8 mouse cellular contexts compared by ENCODE assay signal in the genomic region with DNA sequence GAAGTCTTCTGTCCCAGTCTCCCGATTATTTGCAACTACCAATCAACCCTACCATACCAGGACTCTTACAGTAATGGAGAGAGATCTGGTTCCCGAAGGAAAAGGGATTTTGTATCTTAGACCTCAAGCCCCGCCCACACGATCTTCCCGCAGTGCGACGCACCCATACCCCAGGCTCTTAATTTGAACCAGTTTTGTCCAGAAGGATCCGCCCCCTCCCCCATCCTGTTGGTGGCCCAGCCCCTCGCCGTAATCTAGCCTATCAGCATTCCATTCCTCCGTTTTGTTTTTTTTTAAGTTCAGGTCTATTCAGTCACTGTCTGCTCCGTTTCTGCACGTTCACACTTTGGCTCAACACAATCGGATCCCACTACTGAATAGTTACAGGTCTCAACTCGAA. TPM values are rescaled to one million over a fixed set of nuclear protein-coding genes. Genes with fewer than 3 reads are reported as not detected.
DNase-seq lines count a peak whose midpoint lies in the region; ATAC-seq and TF ChIP-seq lines count a peak whose summit lies in the region.

No protein-coding gene starts in this region.

- ATAC-seq in liver, embryonic 14.5 days (ENCODE audit: insufficient read depth), result peak; percentile 56
- peak; percentile 52; the same call in 1 of the 2 replicates for ATAC-seq in neural tube, embryonic 11.5 days (ENCODE audit: insufficient read depth, low FRiP score, low TSS enrichment)

- no peak for TF ChIP-seq CTCF in liver, embryonic 14.5 days (IDR thresholded peaks at IDR 0.05; ENCODE audit: low read depth)

- peak overlapping the region; percentile 80 to 96 for H3K4me3 ChIP-seq in liver, embryonic 14.5 days (ENCODE audit: insufficient read depth in 1 of 2, low read depth in 2 of 2, low read length in 2 of 2)
- H3K4me3 ChIP-seq in neural tube, embryonic 11.5 days (ENCODE audit: low read depth, low read length), result peak overlapping the region; percentile 74

- H3K9ac ChIP-seq in liver, embryonic 14.5 days (replicated peaks), result peak overlapping the region; percentile 96
- peak overlapping the region; percentile 80 for H3K9ac ChIP-seq in neural tube, embryonic 11.5 days (ENCODE audit: low read length)

- H3K27ac ChIP-seq in liver, embryonic 14.5 days, result peak overlapping the region; percentile 74
- H3K27ac ChIP-seq in neural tube, embryonic 11.5 days (ENCODE audit: low read depth, low read length), result no peak overlapping the region

- H3K9me3 ChIP-seq in liver, embryonic 14.5 days (ENCODE audit: control insufficient read depth, low read length), result no peaks in the 10 kb centered on the region
- H3K9me3 ChIP-seq in neural tube, embryonic 11.5 days (ENCODE audit: control insufficient read depth, low read length), result no peaks in the 10 kb centered on the region

- DNase-seq in spleen, adult 12 weeks (ENCODE audit: low spot score), result peak; percentile 65
- no peak for DNase-seq in spleen, adult 18-20 months
- peak; percentile 68 for DNase-seq in c-Kit-negative CD71-positive TER-119-positive erythroid progenitor cells, embryonic 14.5 days (ENCODE audit: low read depth, low spot score)
- DNase-seq in forelimb bud, embryonic 11.5 days (ENCODE audit: low read depth, low spot score), result peak; percentile 93
- peak; percentile 49 for DNase-seq in kidney, adult 11 months
- DNase-seq in liver, embryonic 14.5 days (ENCODE audit: low read depth in 3 of 3, low spot score in 3 of 3), result peak; percentile 82 to 83 (median 82)
- DNase-seq in neural tube, embryonic 11.5 days (ENCODE audit: low spot score), result peak; percentile 89
- DNase-seq in thymus, postnatal 10 days (ENCODE audit: low spot score in 2 of 2), result peak; percentile 73 to 78

- no peaks in the 10 kb centered on the region for H3K27me3 ChIP-seq in liver, embryonic 14.5 days (ENCODE audit: control insufficient read depth, insufficient read depth, low read length)
- no peaks in the 10 kb centered on the region for H3K27me3 ChIP-seq in neural tube, embryonic 11.5 days (ENCODE audit: control insufficient read depth, insufficient read depth, low read length)

- under 1% methylated on average over 15 of the region's 15 CpGs for WGBS in liver, embryonic 14.5 days (ENCODE audit: insufficient replicate concordance)
- WGBS in neural tube, embryonic 11.5 days, result under 1% methylated on average over 15 of the region's 15 CpGs

- peaks cover 36% of the 10 kb centered on the region for H3K36me3 ChIP-seq in liver, embryonic 14.5 days (replicated peaks; ENCODE audit: control insufficient read depth, insufficient read depth, low read depth)
- H3K36me3 ChIP-seq in neural tube, embryonic 11.5 days (ENCODE audit: control insufficient read depth, insufficient read depth, low read length), result peaks cover 11% of the 10 kb centered on the region

- H3K4me2 ChIP-seq in liver, embryonic 14.5 days (ENCODE audit: low read depth), result peak overlapping the region; percentile 77
- H3K4me2 ChIP-seq in neural tube, embryonic 11.5 days (ENCODE audit: low read depth), result peak overlapping the region; percentile 45

- TF ChIP-seq EP300 in liver, embryonic 14.5 days (IDR thresholded peaks at IDR 0.05; ENCODE audit: low read depth), result 0 out of 2 replicates have a peak, but pooled peaks have one; percentile 25

- H3K4me1 ChIP-seq in liver, embryonic 14.5 days (replicated peaks; ENCODE audit: control insufficient read depth in 2 of 2, insufficient read depth in 2 of 2, low read length in 1 of 2), result peaks cover 16 to 22% of the 10 kb centered on the region in 2 experiments
- H3K4me1 ChIP-seq in neural tube, embryonic 11.5 days (ENCODE audit: control insufficient read depth, insufficient read depth, low read length), result peaks cover 13% of the 10 kb centered on the region

RNA-seq across cellular contexts. Expression of a gene that starts 0.9 kb away (rescaled TPM):
- polyA plus RNA-seq in liver, embryonic 14.5 days (2012; rRNA removed), result 63.8 and 77.0 TPM in 2 replicates
- 104 and 106 TPM in 2 replicates for polyA plus RNA-seq in liver, embryonic 14.5 days (2014; fragmentation: Nextera tagmentation; extraction: Ambion mirVana)
- 154 and 158 TPM in 2 replicates for polyA plus RNA-seq in neural tube, embryonic 11.5 days (2014; fragmentation: Nextera tagmentation; extraction: Ambion mirVana)

RNA-seq across cellular contexts. Expression of a gene that starts 0.9 kb away (rescaled TPM):
- polyA plus RNA-seq in liver, embryonic 14.5 days (2012; rRNA removed), result 12.3 and 15.1 TPM in 2 replicates
- 17.2 and 18.9 TPM in 2 replicates for polyA plus RNA-seq in liver, embryonic 14.5 days (2014; fragmentation: Nextera tagmentation; extraction: Ambion mirVana)
- polyA plus RNA-seq in neural tube, embryonic 11.5 days (2014; fragmentation: Nextera tagmentation; extraction: Ambion mirVana), result 31.8 and 35.8 TPM in 2 replicates

RNA-seq across cellular contexts. Expression of a gene that starts 17.3 kb away (rescaled TPM):
- 9.8 and 10.7 TPM in 2 replicates for polyA plus RNA-seq in liver, embryonic 14.5 days (2012; rRNA removed)
- polyA plus RNA-seq in liver, embryonic 14.5 days (2014; fragmentation: Nextera tagmentation; extraction: Ambion mirVana), result 2.8 and 4.4 TPM in 2 replicates
- polyA plus RNA-seq in neural tube, embryonic 11.5 days (2014; fragmentation: Nextera tagmentation; extraction: Ambion mirVana), result 6.0 and 8.8 TPM in 2 replicates

RNA-seq across cellular contexts. Expression of a gene that starts 20.5 kb away (rescaled TPM):
- polyA plus RNA-seq in liver, embryonic 14.5 days (2012; rRNA removed), result 0.70 and 0.88 TPM in 2 replicates
- 0.40 and 0.56 TPM in 2 replicates for polyA plus RNA-seq in liver, embryonic 14.5 days (2014; fragmentation: Nextera tagmentation; extraction: Ambion mirVana)
- polyA plus RNA-seq in neural tube, embryonic 11.5 days (2014; fragmentation: Nextera tagmentation; extraction: Ambion mirVana), result 1.6 and 2.0 TPM in 2 replicates

RNA-seq across cellular contexts. Expression of a gene that starts 22.2 kb away (rescaled TPM):
- polyA plus RNA-seq in liver, embryonic 14.5 days (2012; rRNA removed), result 9.7 and 11.2 TPM in 2 replicates
- 10.2 and 10.8 TPM in 2 replicates for polyA plus RNA-seq in liver, embryonic 14.5 days (2014; fragmentation: Nextera tagmentation; extraction: Ambion mirVana)
- polyA plus RNA-seq in neural tube, embryonic 11.5 days (2014; fragmentation: Nextera tagmentation; extraction: Ambion mirVana), result not detected in 2 replicates

Comparison
In these comparisons a context has a peak if more than half of its experiments do, and no peak if none do; other contexts are left out.
1. DNase-seq: peak in spleen, adult 12 weeks (single experiment), c-Kit-negative CD71-positive TER-119-positive erythroid progenitor cells, embryonic 14.5 days (single experiment), forelimb bud, embryonic 11.5 days (single experiment), kidney, adult 11 months (single experiment), liver, embryonic 14.5 days (3 of 3), neural tube, embryonic 11.5 days (single experiment) and thymus, postnatal 10 days (2 of 2); none in spleen, adult 18-20 months (0 of 2).